Mouse (Mus musculus): Measurements from ENCODE around the gene Ces1a.

- TF ChIP-seq CTCF (IDR thresholded peaks at IDR 0.05; ENCODE audit: extremely low read depth, insufficient read depth, low read length) (no peak), POLR2A (IDR thresholded peaks at IDR 0.05; ENCODE audit: extremely low read depth, insufficient read depth, low read length) (no peak)
These were observed at the start of gene Ces1a for GRCm38 (mm10) chr8:93048092-93048491.
